Mouse (Mus musculus): ENCODE results near the gene Agrn.
"Not testable (repeated sequence)": the region's sequence is repeated elsewhere in the genome, so short reads cannot be mapped to it uniquely, and the experiment has no call there.

The Agrn gene

GRCm38 (mm10) chr4:156150887-156151286 lies 46.4 kb downstream of the Agrn start:
- DNase-seq (ENCODE audit: low read depth): not testable (repeated sequence)

GRCm38 (mm10) chr4:156136285-156137100 lies 60.8 kb downstream of the Agrn start:
- no peak for DNase-seq (ENCODE audit: low read depth)

- DNase-seq (ENCODE audit: low read depth): no peak
Observed at GRCm38 (mm10) chr4:156135801-156136200, 61.5 kb downstream of the Agrn start.

DNA sequence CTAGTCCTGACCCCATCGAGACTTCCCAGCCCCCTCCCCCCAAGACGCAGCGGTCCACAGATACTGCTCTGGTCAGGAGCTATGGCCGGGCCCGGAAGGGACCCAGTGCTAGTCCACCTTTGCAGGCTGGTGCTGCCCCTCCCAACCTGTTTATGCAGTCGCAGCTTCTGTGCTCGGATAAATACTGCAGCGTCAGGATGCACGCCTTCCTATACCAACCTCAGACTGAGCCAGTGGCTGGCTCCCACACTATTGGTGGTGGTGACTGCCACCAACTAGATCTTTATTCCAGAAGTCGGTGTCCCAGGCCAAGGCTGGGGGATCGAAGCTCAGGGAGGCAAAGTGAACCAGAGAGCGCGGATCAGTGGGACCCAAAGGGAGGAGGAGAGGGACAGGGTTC lies 62.2 kb downstream of the Agrn start:
- DNase-seq (ENCODE audit: low read depth): no peak

- DNase-seq (ENCODE audit: low read depth): no peak
Observed at GRCm38 (mm10) chr4:156133943-156134605, 63.2 kb downstream of the Agrn start.

- no peak for DNase-seq (ENCODE audit: low read depth)
Observed at GRCm38 (mm10) chr4:156133334-156133733, 64.0 kb downstream of the Agrn start.

GRCm38 (mm10) chr4:156130940-156131339 lies 66.3 kb downstream of the Agrn start:
- no peak for DNase-seq (ENCODE audit: low read depth)

- no peak for DNase-seq (ENCODE audit: low read depth)
Observed at GRCm38 (mm10) chr4:156130436-156130835, 66.9 kb downstream of the Agrn start, which contains the start of gene Rnf223. TSS of gene Rnf223 (plus strand) at chr4:156130513.

DNA sequence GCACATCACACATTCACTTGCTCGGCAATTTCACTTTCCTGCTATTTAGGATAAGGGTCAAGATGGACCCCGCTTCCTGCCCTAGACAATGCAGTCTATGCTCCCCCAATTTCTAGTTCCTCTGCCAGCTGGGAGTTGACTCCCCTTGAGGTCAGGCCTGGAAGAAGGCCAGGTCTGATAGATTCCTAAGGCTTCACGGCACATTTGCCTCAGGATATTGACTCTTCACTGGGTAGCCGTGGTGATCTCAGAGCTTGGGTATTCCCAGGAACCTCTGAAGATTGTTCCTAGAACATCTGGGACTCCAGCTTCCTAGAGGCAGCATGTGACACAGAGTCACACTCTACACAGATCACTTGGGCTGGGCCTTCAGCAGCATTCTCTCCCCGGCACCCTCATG lies 68.5 kb downstream of the Agrn start:
- no peak for DNase-seq (ENCODE audit: low read depth)

GRCm38 (mm10) chr4:156126841-156127240 lies 70.4 kb downstream of the Agrn start:
- DNase-seq (ENCODE audit: low read depth): no peak

- DNase-seq (ENCODE audit: low read depth): no peak
Observed at GRCm38 (mm10) chr4:156125393-156125792, 71.9 kb downstream of the Agrn start.

DNA sequence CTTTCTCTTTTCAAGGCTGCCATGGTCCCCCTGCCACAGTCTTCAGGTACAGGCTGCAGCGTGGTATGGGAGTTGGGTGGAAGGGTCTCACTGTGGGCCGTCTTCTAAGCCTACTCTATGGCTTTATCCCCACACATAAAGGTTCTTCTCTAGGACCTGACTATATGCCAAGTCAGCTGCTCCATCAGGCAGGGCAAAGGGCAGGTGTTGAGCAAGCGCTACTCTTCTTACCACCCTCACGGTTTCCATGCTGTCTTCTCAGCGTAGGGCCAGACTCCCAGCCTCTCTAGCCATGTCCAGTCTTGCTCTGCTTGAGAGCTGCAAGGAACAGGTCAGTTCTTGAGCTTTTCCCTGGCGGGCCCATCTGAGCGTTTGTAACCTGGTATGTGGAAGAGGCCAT lies 73.2 kb downstream of the Agrn start:
- DNase-seq (ENCODE audit: low read depth): no peak

Data from fibroblast of lung, adult 2 months (primary cell).